Mouse (Mus musculus): ENCODE results near the gene Arhgef25. TPM values are rescaled to one million over a fixed set of nuclear protein-coding genes. Genes with fewer than 3 reads are reported as not detected.

Gene Arhgef25
- polyA plus RNA-seq, 1 experiment from 2014 or later: 31.6 TPM

DNA sequence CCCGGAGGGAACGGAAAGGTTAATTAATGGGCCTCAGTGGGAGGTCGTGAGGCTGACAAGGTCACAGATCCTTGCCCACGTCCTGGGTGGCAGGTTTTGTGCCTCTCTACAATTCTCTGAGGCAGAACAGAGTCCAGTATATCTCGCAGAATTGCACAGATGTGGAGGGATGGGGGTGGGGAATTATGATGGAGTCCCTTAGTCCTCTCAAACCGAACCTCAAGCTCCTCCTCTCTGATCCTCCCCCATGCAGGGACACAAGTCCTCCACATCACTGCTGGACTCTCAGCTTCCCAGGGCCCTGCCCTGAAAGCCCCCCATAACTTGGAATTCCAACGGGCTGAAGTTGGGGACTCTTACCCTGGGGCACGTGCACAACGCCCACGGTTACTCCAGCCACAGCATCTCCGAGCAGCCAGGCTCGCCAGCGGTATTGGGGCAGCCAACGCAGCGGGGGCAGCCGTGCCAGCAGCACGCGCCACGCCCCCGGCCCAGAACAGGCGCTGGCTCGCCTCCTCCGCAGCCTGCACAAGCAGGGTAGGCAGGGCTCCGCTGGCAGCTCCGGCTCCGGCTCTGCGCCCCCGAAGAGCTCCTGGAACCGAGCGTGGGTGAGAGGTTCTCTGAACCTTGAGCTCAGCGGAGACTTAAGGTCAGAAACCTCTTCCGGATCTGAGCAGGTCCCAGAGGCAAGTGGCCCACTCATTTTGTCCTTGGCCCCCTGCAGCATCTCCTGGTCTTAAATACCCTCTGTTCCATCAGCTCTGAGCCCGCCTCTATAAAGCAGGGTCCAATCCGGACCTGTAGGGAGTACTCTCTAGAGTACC lies 9.8 kb downstream of the Arhgef25 start, which contains the start of gene Slc26a10:
Gene Slc26a10 (minus strand): TSS at position 775 of the 824 bp plus-strand sequence.
- peak within 1 kb of the TSS; percentile 38; the same call in 1 of the 2 replicates for H3K4me2 ChIP-seq (ENCODE audit: low read depth, low read length, severe bottlenecking)
- H3K4me3 ChIP-seq (ENCODE audit: low read depth, low read length): peak within 1 kb of the TSS; percentile 10; the same call in 1 of the 2 replicates
- H3K36me3 ChIP-seq (ENCODE audit: control insufficient read depth, insufficient read depth, low read length): no peaks in the 10 kb centered on the region
- no peaks in the 10 kb centered on the region for H3K9me3 ChIP-seq (ENCODE audit: control insufficient read depth, low read length)
- peaks cover 43% of the 10 kb centered on the region for H3K27me3 ChIP-seq (ENCODE audit: control insufficient read depth, insufficient read depth, low read length)
- DNase-seq (ENCODE audit: low spot score) (peak; percentile 74), ATAC-seq (replicated peaks; ENCODE audit: low FRiP score) (no peak)
- H3K27ac ChIP-seq (ENCODE audit: low read depth, low read length): no peak within 1 kb of the TSS
- H3K4me1 ChIP-seq (replicated peaks; ENCODE audit: control insufficient read depth, insufficient read depth, low read length): peaks cover 20% of the 10 kb centered on the region
- no peak within 1 kb of the TSS for H3K9ac ChIP-seq (ENCODE audit: low read length)
- WGBS: 1% methylated on average over 34 of the region's 34 CpGs

- H3K4me1 ChIP-seq (replicated peaks; ENCODE audit: control insufficient read depth, insufficient read depth, low read length): peaks cover 20% of the 10 kb centered on the region
- H3K4me2 ChIP-seq (ENCODE audit: low read depth, low read length, severe bottlenecking): peak overlapping the region; percentile 49
- no peaks in the 10 kb centered on the region for H3K9me3 ChIP-seq (ENCODE audit: control insufficient read depth, low read length)
- no peak overlapping the region for H3K9ac ChIP-seq (ENCODE audit: low read length)
- H3K36me3 ChIP-seq (ENCODE audit: control insufficient read depth, insufficient read depth, low read length): no peaks in the 10 kb centered on the region
- 4% methylated on average over 41 of the region's 41 CpGs for whole genome bisulfite sequencing
- peak overlapping the region; percentile 15 for H3K4me3 ChIP-seq (ENCODE audit: low read depth, low read length)
- H3K27me3 ChIP-seq (ENCODE audit: control insufficient read depth, insufficient read depth, low read length): peaks cover 43% of the 10 kb centered on the region
- DNase-seq (ENCODE audit: low spot score) (peak; percentile 61), ATAC-seq (replicated peaks; ENCODE audit: low FRiP score) (no peak)
- H3K27ac ChIP-seq (ENCODE audit: low read depth, low read length): no peak overlapping the region
Observed at GRCm38 (mm10) chr10:127178286-127179027, 11.4 kb downstream of the Arhgef25 start.

GRCm38 (mm10) chr10:127177719-127178118 lies 12.2 kb downstream of the Arhgef25 start:
- no peak overlapping the region for H3K27ac ChIP-seq (ENCODE audit: low read depth, low read length)
- H3K27me3 ChIP-seq (ENCODE audit: control insufficient read depth, insufficient read depth, low read length): peaks cover 43% of the 10 kb centered on the region
- DNase-seq (ENCODE audit: low spot score) (peak; percentile 92), ATAC-seq (replicated peaks; ENCODE audit: low FRiP score) (peak; percentile 69)
- peak overlapping the region; percentile 49 for H3K4me2 ChIP-seq (ENCODE audit: low read depth, low read length, severe bottlenecking)
- H3K36me3 ChIP-seq (ENCODE audit: control insufficient read depth, insufficient read depth, low read length): no peaks in the 10 kb centered on the region
- no peaks in the 10 kb centered on the region for H3K9me3 ChIP-seq (ENCODE audit: control insufficient read depth, low read length)
- H3K4me3 ChIP-seq (ENCODE audit: low read depth, low read length): peak overlapping the region; percentile 15
- WGBS: under 1% methylated on average over 23 of the region's 23 CpGs
- H3K9ac ChIP-seq (ENCODE audit: low read length): no peak overlapping the region
- H3K4me1 ChIP-seq (replicated peaks; ENCODE audit: control insufficient read depth, insufficient read depth, low read length): peaks cover 20% of the 10 kb centered on the region

- Histone ChIP-seq H3K27ac (ENCODE audit: low read depth, low read length) (no peak overlapping the region), H3K36me3 (ENCODE audit: control insufficient read depth, insufficient read depth, low read length) (no peaks in the 10 kb centered on the region), H3K4me3 (ENCODE audit: low read depth, low read length) (peak overlapping the region; percentile 15; the same call in 1 of the 2 replicates), H3K4me1 (replicated peaks; ENCODE audit: control insufficient read depth, insufficient read depth, low read length) (peaks cover 20% of the 10 kb centered on the region), H3K4me2 (ENCODE audit: low read depth, low read length, severe bottlenecking) (peak overlapping the region; percentile 49; the same call in 1 of the 2 replicates), H3K9me3 (ENCODE audit: control insufficient read depth, low read length) (no peaks in the 10 kb centered on the region), H3K27me3 (ENCODE audit: control insufficient read depth, insufficient read depth, low read length) (peaks cover 43% of the 10 kb centered on the region), H3K9ac (ENCODE audit: low read length) (no peak overlapping the region)
- ATAC-seq (replicated peaks; ENCODE audit: low FRiP score) (peak; percentile 13; the same call in 1 of the 2 replicates), DNase-seq (ENCODE audit: low spot score) (no peak)
- 20% methylated on average over 9 of the region's 9 CpGs for WGBS
Observed at GRCm38 (mm10) chr10:127177235-127177634, 12.6 kb downstream of the Arhgef25 start.

GRCm38 (mm10) chr10:127176756-127177155 lies 13.1 kb downstream of the Arhgef25 start:
- DNase-seq (ENCODE audit: low spot score): peak; percentile 50
- H3K4me2 ChIP-seq (ENCODE audit: low read depth, low read length, severe bottlenecking): no peak overlapping the region

DNA sequence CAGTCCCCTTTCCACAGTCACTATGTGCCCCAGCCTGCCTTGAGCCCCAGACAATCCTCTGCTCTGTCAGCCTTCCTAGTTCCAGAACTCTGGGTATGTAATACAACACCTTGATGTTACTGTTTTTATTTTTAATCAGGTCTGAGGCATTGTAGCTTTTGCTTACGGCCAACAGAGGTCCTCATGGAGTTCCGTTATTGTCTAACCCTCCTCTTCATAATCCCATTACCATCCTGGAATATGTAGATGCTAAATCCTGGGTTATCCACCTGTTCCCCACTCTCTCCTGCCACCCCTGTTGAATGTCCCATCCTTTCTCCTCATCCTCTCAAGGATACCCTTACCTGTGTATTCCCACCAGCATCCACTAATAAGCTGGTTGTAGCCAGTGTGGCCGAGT lies 13.7 kb downstream of the Arhgef25 start:
- Histone ChIP-seq H3K27me3 (ENCODE audit: control insufficient read depth, insufficient read depth, low read length) (peaks cover 44% of the 10 kb centered on the region), H3K9ac (ENCODE audit: low read length) (no peak overlapping the region), H3K36me3 (ENCODE audit: control insufficient read depth, insufficient read depth, low read length) (no peaks in the 10 kb centered on the region), H3K4me3 (ENCODE audit: low read depth, low read length) (no peak overlapping the region), H3K4me1 (replicated peaks; ENCODE audit: control insufficient read depth, insufficient read depth, low read length) (peaks cover 20% of the 10 kb centered on the region), H3K27ac (ENCODE audit: low read depth, low read length) (no peak overlapping the region), H3K4me2 (ENCODE audit: low read depth, low read length, severe bottlenecking) (no peak overlapping the region), H3K9me3 (ENCODE audit: control insufficient read depth, low read length) (no peaks in the 10 kb centered on the region)
- ATAC-seq (replicated peaks; ENCODE audit: low FRiP score) (no peak), DNase-seq (ENCODE audit: low spot score) (no peak)
- 21% methylated on average over 3 of the region's 3 CpGs for WGBS

More at GRCm38 (mm10) chr10:127176756-127177155, 13.1 kb downstream of the Arhgef25 start:
- Histone ChIP-seq H3K27me3 (ENCODE audit: control insufficient read depth, insufficient read depth, low read length) (peaks cover 43% of the 10 kb centered on the region), H3K4me3 (ENCODE audit: low read depth, low read length) (no peak overlapping the region), H3K9ac (ENCODE audit: low read length) (no peak overlapping the region), H3K27ac (ENCODE audit: low read depth, low read length) (no peak overlapping the region), H3K4me1 (replicated peaks; ENCODE audit: control insufficient read depth, insufficient read depth, low read length) (peaks cover 20% of the 10 kb centered on the region), H3K36me3 (ENCODE audit: control insufficient read depth, insufficient read depth, low read length) (no peaks in the 10 kb centered on the region), H3K9me3 (ENCODE audit: control insufficient read depth, low read length) (no peaks in the 10 kb centered on the region)
- 4% methylated on average over 7 of the region's 7 CpGs for WGBS
- ATAC-seq (replicated peaks; ENCODE audit: low FRiP score): no peak

GRCm38 (mm10) chr10:127174170-127174569 lies 15.7 kb downstream of the Arhgef25 start:
- H3K4me1 ChIP-seq (replicated peaks; ENCODE audit: control insufficient read depth, insufficient read depth, low read length): peaks cover 22% of the 10 kb centered on the region
- ATAC-seq (replicated peaks; ENCODE audit: low FRiP score): no peak
- peak; percentile 44 for DNase-seq (ENCODE audit: low spot score)
- 83% methylated on average over 7 of the region's 7 CpGs for WGBS
- H3K4me3 ChIP-seq (ENCODE audit: low read depth, low read length): no peak overlapping the region
- H3K9me3 ChIP-seq (ENCODE audit: control insufficient read depth, low read length): no peaks in the 10 kb centered on the region
- H3K9ac ChIP-seq (ENCODE audit: low read length): no peak overlapping the region
- no peaks in the 10 kb centered on the region for H3K36me3 ChIP-seq (ENCODE audit: control insufficient read depth, insufficient read depth, low read length)
- no peak overlapping the region for H3K4me2 ChIP-seq (ENCODE audit: low read depth, low read length, severe bottlenecking)
- no peak overlapping the region for H3K27ac ChIP-seq (ENCODE audit: low read depth, low read length)
- peaks cover 44% of the 10 kb centered on the region for H3K27me3 ChIP-seq (ENCODE audit: control insufficient read depth, insufficient read depth, low read length)

- Histone ChIP-seq H3K4me2 (ENCODE audit: low read depth, low read length, severe bottlenecking) (no peak overlapping the region), H3K9me3 (ENCODE audit: control insufficient read depth, low read length) (no peaks in the 10 kb centered on the region), H3K9ac (ENCODE audit: low read length) (no peak overlapping the region), H3K36me3 (ENCODE audit: control insufficient read depth, insufficient read depth, low read length) (no peaks in the 10 kb centered on the region), H3K27ac (ENCODE audit: low read depth, low read length) (no peak overlapping the region), H3K4me1 (replicated peaks; ENCODE audit: control insufficient read depth, insufficient read depth, low read length) (peaks cover 18% of the 10 kb centered on the region), H3K27me3 (ENCODE audit: control insufficient read depth, insufficient read depth, low read length) (peaks cover 40% of the 10 kb centered on the region), H3K4me3 (ENCODE audit: low read depth, low read length) (no peak overlapping the region)
- WGBS: 79% methylated on average over 16 of the region's 16 CpGs
- DNase-seq (ENCODE audit: low spot score): no peak
- no peak for ATAC-seq (replicated peaks; ENCODE audit: low FRiP score)
Observed at GRCm38 (mm10) chr10:127173148-127174065, 16.5 kb downstream of the Arhgef25 start.

Data from forebrain, embryonic 11.5 days (tissue).